Mouse (Mus musculus): ENCODE measurements around the gene Zfp629.
A peak's percentile ranks its signal among the peaks of the same experiment; 100 is the strongest.

Gene Zfp629

DNA sequence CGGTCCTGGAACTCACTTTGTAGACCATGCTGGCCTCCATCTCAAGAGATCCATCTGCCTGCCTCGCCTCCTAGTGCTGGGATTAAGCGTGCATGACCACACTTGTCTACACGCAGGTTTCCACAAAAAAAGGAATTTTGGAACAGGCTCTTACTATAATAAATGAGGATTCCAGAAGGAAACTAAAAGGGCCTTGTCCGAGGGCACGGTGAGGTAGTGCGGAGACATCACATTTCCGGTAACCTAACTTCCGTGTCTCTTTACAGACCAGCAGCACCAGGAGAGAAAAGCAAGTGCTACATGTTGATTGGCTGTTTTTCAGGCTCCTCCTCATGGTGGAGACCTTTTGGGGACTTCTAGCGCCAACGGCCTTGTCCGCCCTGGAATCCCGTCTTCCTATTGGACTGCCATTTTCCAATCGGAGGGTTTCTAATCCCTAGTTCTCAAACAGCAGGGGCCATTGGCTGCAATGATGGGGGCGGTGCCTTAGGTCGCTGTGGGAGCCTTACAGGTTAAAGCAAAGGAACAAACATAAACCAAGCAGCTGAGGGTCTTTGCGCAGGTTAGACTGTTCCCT is 42.6 kb downstream of the Zfp629 start, which contains the start of gene Phkg2:
TSS of gene Phkg2 (plus strand) at position 446 of the 577 bp plus-strand sequence.
- peak; percentile 89 to 90 for DNase-seq (ENCODE audit: low read depth in 2 of 2, low spot score in 2 of 2)

DNA sequence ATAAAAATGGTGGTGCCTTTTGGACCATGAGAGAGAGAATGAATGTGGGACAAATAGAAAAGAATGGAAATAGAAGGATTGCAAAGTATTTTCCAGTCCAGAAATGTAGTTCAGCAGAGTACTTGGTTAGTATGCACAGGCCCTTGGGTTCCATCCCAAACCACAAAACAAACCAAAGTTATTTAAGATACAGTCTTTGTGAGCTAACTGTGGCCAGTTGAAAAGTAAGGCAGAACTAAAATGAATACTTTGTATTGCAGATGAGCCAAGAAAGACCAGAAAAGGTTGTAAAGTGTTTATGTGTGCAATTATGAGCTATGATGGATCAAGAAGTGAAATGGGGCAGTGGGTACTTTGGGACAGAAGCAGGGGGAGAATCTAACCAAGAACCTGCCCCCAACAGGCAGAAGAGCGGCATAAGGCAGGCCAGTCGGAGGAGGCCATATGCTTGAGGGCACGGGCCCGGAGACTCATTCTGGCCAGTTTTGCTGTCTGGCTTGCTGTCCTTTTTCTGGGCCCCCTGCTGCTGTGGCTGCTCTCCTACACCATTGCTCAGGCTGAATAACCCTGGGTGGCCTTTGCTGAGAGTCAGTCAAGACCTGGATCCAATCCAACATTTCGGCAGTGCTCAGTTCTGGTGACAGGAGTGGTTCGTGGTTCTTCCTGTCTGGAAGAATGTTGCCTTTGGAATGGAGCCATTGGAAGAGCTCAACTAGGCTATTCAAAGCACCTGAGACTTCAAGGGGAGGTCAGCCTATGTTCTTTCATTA is 51.0 kb downstream of the Zfp629 start:
- no peak for DNase-seq (ENCODE audit: low read depth in 2 of 2, low spot score in 2 of 2)

DNA sequence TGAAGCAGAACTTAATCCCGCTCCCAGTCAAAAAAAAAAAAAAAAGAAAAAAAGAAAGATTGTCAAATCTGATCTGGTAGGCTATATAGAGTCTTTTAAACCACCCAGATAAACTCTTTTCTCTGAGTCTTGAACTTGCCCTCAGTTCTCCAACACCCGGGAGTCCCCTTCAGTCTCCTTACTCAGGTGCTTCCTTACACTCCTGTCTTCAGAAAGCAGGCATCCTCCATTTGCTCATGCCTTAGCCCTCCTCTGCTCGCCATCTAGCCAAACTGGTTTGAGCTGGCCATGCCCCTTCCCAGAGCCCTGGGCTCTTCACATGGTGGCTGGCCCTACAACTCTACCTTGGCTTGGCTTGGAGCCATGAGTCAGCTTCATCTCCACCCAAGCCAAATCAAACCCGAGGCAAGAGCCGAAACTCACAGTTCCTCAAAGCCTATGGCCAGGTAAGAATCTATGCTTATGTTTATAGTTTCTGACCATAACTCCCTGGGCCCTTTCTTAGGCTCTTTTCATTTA is 54.2 kb downstream of the Zfp629 start, which contains the start of gene Tmem265:
TSS of gene Tmem265 (plus strand) at position 51 of the 519 bp plus-strand sequence.
- DNase-seq (ENCODE audit: low read depth in 2 of 2, low spot score in 2 of 2) = no peak

DNA sequence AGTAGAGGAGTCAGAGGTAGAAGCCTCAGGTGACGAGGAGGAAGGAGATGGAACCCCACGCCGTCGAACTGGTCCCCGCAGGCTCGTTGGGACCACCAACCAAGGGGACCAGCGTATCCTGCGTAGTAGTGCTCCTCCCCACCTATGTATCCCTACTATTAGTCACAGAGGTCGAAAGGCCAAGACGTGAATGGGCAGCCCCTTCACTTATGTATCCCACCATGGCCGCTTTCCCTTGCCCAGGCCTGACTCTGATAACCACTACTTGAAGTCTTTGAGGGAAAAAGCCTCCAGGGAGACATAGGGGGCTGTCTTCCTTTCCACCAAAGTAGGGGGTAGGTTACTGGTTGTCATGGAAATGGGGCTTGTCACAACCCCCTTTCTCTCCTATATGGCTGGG is 55.0 kb downstream of the Zfp629 start:
- DNase-seq (ENCODE audit: low read depth in 2 of 2, low spot score in 2 of 2) = no peak

Data from CD8-positive naive resting alpha-beta T cell, adult 2 months (primary cell).